Mouse (Mus musculus) heart, embryonic 14.5 days (tissue): ENCODE results near the gene Plppr1. TPM values are rescaled to one million over a fixed set of nuclear protein-coding genes. Genes with fewer than 3 reads are reported as not detected.

Source experiments
- ATAC-seq: fragments of 200-750 bp; cut with Nextera tagmentation; 2 replicates; pipeline ENCODE4 v1.8.0; 2017; ENCODE audit warnings: low read depth, moderate TSS enrichment; ENCODE audit not compliant: insufficient number of reproducible peaks, insufficient read depth, low FRiP score
- H3K27ac ChIP-seq, 2 experiments: fragments of 200-500 bp in 1 of 2; fragments of 300-500 bp in 1 of 2; sonication (generic) in 1 of 2; replicated peaks in 1 of 2; 2 replicates each; pipeline ENCODE4 v1.5.1; 2012 to 2014; ENCODE audit warnings: low read depth in 2 of 2, low read length in 2 of 2, control low read depth in 1 of 2, mild to moderate bottlenecking in 1 of 2, mixed read lengths in 1 of 2; ENCODE audit not compliant: control insufficient read depth in 1 of 2, insufficient read depth in 1 of 2
- H3K27me3 ChIP-seq: fragments of 300-500 bp; sonication (generic); 2 replicates; pipeline ENCODE4 v1.6.1; 2014; ENCODE audit warnings: mild to moderate bottlenecking, low read length, control low read depth; ENCODE audit not compliant: control insufficient read depth, insufficient read depth
- H3K36me3 ChIP-seq: fragments of 300-500 bp; sonication (generic); 2 replicates; pipeline ENCODE4 v1.6.1; 2014; ENCODE audit warnings: mild to moderate bottlenecking, control low read depth, low read length, mixed read lengths; ENCODE audit not compliant: control insufficient read depth, insufficient read depth
- H3K4me1 ChIP-seq, 2 experiments: fragments of 200-500 bp in 1 of 2; fragments of 300-500 bp in 1 of 2; sonication (generic) in 1 of 2; 2 replicates each; pipeline ENCODE4 v1.6.1; 2012 to 2014; ENCODE audit warnings: low read length in 2 of 2, control low read depth in 1 of 2, mixed read lengths in 1 of 2; ENCODE audit not compliant: control insufficient read depth in 2 of 2, insufficient read depth in 2 of 2
- H3K4me2 ChIP-seq: fragments of 300-500 bp; sonication (generic); 2 replicates; pipeline ENCODE4 v1.6.1; 2014; ENCODE audit warnings: mild to moderate bottlenecking, low read length
- H3K4me3 ChIP-seq, 2 experiments: fragments of 200-500 bp in 1 of 2; fragments of 300-500 bp in 1 of 2; sonication (generic) in 1 of 2; 2 replicates each; pipeline ENCODE4 v1.5.1; 2012 to 2014; ENCODE audit warnings: low read length in 2 of 2, mild to moderate bottlenecking in 2 of 2, control low read depth in 1 of 2, low read depth in 1 of 2, moderate library complexity in 1 of 2; ENCODE audit not compliant: control insufficient read depth in 1 of 2, insufficient read depth in 1 of 2
- H3K9ac ChIP-seq: fragments of 300-500 bp; sonication (generic); 2 replicates; pipeline ENCODE4 v1.6.1; 2014; ENCODE audit warnings: mild to moderate bottlenecking, low read length
- H3K9me3 ChIP-seq: fragments of 300-500 bp; sonication (generic); 2 replicates; pipeline ENCODE4 v1.6.1; 2016; ENCODE audit warnings: low read length, control low read depth; ENCODE audit not compliant: control insufficient read depth
- WGBS: fragments of 180-500 bp; shearing (Covaris S2); extraction: QIAGEN DNeasy Blood & Tissue Kit; methylation state at CpG from one replicate; pipeline ENCODE4 v1.1.7; 2014; 5-methylcytosine and 5-hydroxymethylcytosine counted together
- polyA plus RNA-seq: library from polyadenylated mRNA; unstranded; fragments of >200 nt; fragmentation: Nextera tagmentation; extraction: Ambion mirVana; gene quantifications from 2 replicates; pipeline ENCODE4 v1.2.1, GENCODE M21; 2014

The Plppr1 gene
- polyA plus RNA-seq, 1 experiment from 2014 or later: 4.8 TPM

- no peak overlapping the region for H3K4me2 ChIP-seq
- WGBS: 66% methylated on average over 3 of the region's 3 CpGs
- H3K4me3 ChIP-seq: no peak overlapping the region
- H3K27ac ChIP-seq: no peak overlapping the region
- no peak for ATAC-seq
- H3K36me3 ChIP-seq: no peaks in the 10 kb centered on the region
- no peaks in the 10 kb centered on the region for H3K9me3 ChIP-seq
- no peak overlapping the region for H3K9ac ChIP-seq
- H3K27me3 ChIP-seq: no peaks in the 10 kb centered on the region
- H3K4me1 ChIP-seq: no peaks in the 10 kb centered on the region
Measured at GRCm38 (mm10) chr4:49233032-49233406, 173.9 kb downstream of the Plppr1 start.

GRCm38 (mm10) chr4:49238111-49238510, 179.0 kb downstream of the Plppr1 start:
- H3K36me3 ChIP-seq: no peaks in the 10 kb centered on the region
- H3K4me3 ChIP-seq: no peak overlapping the region
- H3K27ac ChIP-seq: no peak overlapping the region
- H3K4me1 ChIP-seq: no peaks in the 10 kb centered on the region
- H3K27me3 ChIP-seq: no peaks in the 10 kb centered on the region
- no peak overlapping the region for H3K9ac ChIP-seq
- 90% methylated on average over 4 of the region's 4 CpGs for WGBS
- H3K9me3 ChIP-seq: no peaks in the 10 kb centered on the region
- H3K4me2 ChIP-seq: no peak overlapping the region
- no peak for ATAC-seq

DNA sequence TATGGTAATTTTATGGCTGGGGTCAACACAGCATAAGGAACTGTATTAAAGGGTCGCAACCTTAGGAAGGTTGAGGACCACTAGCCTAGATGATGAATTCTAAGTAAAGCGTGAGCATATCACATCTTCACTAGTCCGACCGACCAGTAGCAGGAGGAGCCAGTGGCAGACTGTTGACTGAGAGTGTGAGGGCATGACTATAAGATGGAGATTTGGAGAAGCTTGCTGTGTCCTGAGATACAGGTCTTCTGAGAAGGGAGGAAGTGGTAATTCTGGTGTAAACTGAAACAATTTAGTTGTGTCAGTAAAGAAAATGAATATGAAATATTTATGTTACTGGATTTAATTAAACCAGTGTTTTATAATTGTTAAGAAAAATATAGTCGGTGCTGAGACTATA, 180.4 kb downstream of the Plppr1 start:
- Histone ChIP-seq H3K4me2 (no peak overlapping the region), H3K4me1 (no peaks in the 10 kb centered on the region), H3K9ac (no peak overlapping the region), H3K27me3 (no peaks in the 10 kb centered on the region), H3K4me3 (no peak overlapping the region), H3K27ac (no peak overlapping the region), H3K36me3 (no peaks in the 10 kb centered on the region), H3K9me3 (no peaks in the 10 kb centered on the region)
- ATAC-seq: no peak
- WGBS: 88% methylated on average over 5 of the region's 5 CpGs

- Histone ChIP-seq H3K36me3 (no peaks in the 10 kb centered on the region), H3K4me3 (no peak overlapping the region), H3K9ac (no peak overlapping the region), H3K27me3 (no peaks in the 10 kb centered on the region), H3K4me2 (no peak overlapping the region), H3K9me3 (no peaks in the 10 kb centered on the region), H3K4me1 (no peaks in the 10 kb centered on the region), H3K27ac (no peak overlapping the region)
- ATAC-seq: no peak
- 87% methylated on average over 5 of the region's 5 CpGs for WGBS
Measured at GRCm38 (mm10) chr4:49244791-49245190, 185.7 kb downstream of the Plppr1 start.

DNA sequence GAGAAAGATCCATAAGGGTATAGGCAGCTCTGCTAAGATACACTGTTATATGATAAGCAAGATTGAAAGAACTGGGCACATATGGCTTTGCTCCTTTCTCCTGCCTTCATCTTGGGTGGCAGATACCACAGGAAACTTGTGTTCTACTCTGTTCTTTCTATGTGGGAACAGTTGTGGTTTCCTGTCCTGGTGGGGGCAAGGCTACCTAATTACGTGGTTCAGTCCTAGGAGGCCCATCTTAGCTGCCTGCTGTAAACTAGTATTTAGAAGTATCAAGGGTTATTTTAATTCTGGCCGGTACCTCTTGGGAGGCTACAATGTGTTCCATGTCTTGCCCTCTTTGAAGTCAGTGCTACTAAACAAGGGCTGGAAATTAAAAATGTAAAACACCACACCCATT, 186.2 kb downstream of the Plppr1 start:
- H3K4me2 ChIP-seq: no peak overlapping the region
- no peaks in the 10 kb centered on the region for H3K36me3 ChIP-seq
- no peak overlapping the region for H3K27ac ChIP-seq
- no peak overlapping the region for H3K9ac ChIP-seq
- ATAC-seq: no peak
- H3K27me3 ChIP-seq: no peaks in the 10 kb centered on the region
- no peaks in the 10 kb centered on the region for H3K4me1 ChIP-seq
- no peak overlapping the region for H3K4me3 ChIP-seq
- H3K9me3 ChIP-seq: no peaks in the 10 kb centered on the region
- WGBS: 75% methylated on average over 2 of the region's 2 CpGs

GRCm38 (mm10) chr4:49251262-49251661, 192.2 kb downstream of the Plppr1 start:
- Histone ChIP-seq H3K9ac (no peak overlapping the region), H3K4me1 (no peaks in the 10 kb centered on the region), H3K36me3 (no peaks in the 10 kb centered on the region), H3K4me2 (no peak overlapping the region), H3K9me3 (no peaks in the 10 kb centered on the region), H3K27me3 (no peaks in the 10 kb centered on the region), H3K27ac (no peak overlapping the region), H3K4me3 (no peak overlapping the region)
- 28% methylated on average over 3 of the region's 3 CpGs for WGBS
- ATAC-seq: no peak

GRCm38 (mm10) chr4:49252169-49252568, 193.1 kb downstream of the Plppr1 start:
- no peak overlapping the region for H3K27ac ChIP-seq
- H3K9ac ChIP-seq: no peak overlapping the region
- no peaks in the 10 kb centered on the region for H3K9me3 ChIP-seq
- no peaks in the 10 kb centered on the region for H3K27me3 ChIP-seq
- ATAC-seq: no peak
- no peaks in the 10 kb centered on the region for H3K36me3 ChIP-seq
- 82% methylated on average over 3 of the region's 3 CpGs for WGBS
- H3K4me1 ChIP-seq: no peaks in the 10 kb centered on the region
- no peak overlapping the region for H3K4me3 ChIP-seq
- no peak overlapping the region for H3K4me2 ChIP-seq

DNA sequence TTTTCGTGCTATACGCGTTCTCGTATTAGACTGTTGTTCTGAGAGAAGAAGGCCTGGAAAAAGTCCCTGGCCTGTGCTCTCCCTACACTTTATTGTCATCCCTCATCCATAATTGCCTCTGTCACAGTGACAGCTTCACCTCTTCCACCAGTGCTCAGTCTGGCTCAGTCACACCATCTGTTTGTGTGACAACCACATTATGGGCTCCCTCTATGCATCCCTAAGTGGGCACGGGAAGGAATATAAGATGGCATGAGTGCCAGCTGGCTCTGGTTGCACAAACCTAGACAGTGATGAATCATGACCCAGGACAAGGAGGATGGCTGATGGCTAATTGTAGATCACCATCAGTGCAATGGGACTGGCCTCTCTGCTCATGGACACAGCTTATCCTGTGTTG, 219.4 kb downstream of the Plppr1 start:
- 83% methylated on average over 5 of the region's 5 CpGs for WGBS
- Histone ChIP-seq H3K4me2 (no peak overlapping the region), H3K27ac (no peak overlapping the region), H3K9ac (no peak overlapping the region), H3K4me1 (no peaks in the 10 kb centered on the region), H3K27me3 (no peaks in the 10 kb centered on the region), H3K4me3 (no peak overlapping the region), H3K36me3 (no peaks in the 10 kb centered on the region), H3K9me3 (no peaks in the 10 kb centered on the region)
- no peak for ATAC-seq
